Mouse (Mus musculus): ENCODE data around the gene Gm20431. TPM values are rescaled to one million over a fixed set of nuclear protein-coding genes. Genes with fewer than 3 reads are reported as not detected.

The Gm20431 gene
- polyA plus RNA-seq (2015; fragmentation: Nextera tagmentation; extraction: Ambion mirVana) = 4.0 and 6.2 TPM in 2 replicates

DNA sequence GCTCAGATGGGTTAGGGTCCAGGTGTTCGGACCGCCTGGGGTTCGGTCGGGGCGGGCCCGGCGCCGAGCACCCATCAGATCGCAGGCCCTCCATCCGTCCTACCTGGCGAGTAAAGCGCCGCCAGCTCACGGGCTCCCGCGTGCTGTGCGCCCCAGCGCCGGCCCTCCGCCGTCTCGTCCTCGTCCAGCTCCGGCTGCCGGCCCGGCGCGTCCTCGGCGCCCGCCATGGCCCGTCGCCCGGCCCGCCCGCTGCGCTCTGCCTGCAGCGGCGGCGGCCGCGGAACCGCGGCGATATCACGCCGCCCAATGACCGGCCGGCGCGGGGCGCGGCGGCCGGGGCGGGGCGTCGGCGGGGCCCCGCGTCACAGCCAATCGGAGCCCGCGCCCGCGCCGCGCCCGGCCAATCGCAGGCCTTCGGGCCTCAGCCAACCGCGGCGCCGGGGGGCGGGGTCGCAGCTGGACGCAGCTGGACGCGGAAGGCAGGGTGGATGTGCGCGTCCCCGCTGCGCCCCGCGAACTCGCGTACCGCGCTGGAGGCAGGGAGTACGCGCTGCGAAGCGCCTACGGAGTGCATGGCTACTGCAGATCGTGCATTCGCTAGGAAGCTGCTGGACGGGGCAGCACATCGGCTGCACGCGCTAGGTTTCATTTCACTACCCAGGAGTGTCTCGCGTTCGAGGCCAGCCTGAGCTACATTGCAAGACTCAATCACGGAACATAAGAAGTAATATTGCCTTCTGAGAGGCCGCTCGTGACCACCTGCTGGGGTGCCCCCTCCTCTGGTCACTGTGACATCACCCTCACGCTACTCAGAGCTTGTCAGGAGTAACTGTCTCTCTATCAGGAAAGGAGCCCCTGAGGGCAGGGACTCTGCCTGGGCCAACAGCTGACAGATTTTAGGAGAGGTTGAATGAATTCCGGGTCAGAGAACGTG is at the start of gene Gm20431:
Gene Gm20431 (minus strand): TSS at position 227 of the 934 bp plus-strand sequence.

GRCm38 (mm10) chr2:167689501-167690218 is 28.4 kb upstream of the Gm20431 start, which contains the start of gene Tmem189:
TSS of gene Tmem189 (minus strand) at chr2:167689822.

GRCm38 (mm10) chr2:167688498-167689451 is 27.5 kb upstream of the Gm20431 start, which contains the start of gene Cebpb:
TSS of gene Cebpb (plus strand) at chr2:167688915.

DNA sequence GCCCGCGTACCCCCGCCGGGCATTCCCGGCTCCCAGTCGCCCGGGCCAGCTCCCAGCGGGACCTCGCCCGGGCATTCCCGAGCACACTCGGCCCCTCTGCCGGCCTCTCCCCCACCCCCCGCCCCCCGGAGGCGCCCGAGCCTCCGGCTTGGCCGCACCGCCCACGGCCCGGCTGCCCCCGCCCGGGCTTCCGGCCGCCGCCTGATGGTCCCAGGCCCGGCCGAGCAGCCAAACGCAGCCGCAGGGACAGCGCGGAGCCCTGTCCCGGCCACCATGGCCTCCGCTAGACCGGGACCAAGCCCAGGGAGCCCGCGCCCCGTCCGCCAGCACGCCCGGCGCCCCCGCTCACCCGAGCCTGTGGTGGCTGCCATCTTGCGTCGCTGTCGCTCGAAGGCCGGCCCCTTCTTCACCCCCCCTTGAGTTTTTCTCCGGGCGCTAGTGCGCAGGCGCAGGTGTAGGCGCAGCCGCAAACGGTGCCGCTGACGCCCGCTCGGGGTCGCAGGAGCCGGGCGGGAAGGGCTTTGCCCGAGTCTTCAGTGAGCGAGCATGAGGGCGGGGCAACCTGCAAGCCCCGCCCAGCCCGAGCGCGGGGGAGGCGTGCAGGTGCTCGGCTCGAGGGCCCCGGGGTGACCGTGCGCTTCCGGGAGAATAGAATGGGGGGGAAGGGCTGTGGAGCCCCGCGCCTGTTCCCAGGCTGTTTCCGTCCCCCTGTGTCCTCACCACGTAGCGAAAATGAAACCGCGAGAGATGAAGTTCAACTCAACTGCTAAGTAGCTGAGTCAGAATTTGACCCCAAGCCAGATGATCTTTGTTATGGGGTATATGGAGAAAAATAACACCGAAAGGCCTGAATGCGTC is 29.5 kb downstream of the Gm20431 start, which contains the start of gene Ube2v1:
Gene Ube2v1 (minus strand): TSS at position 505 of the 858 bp plus-strand sequence.

Small RNAs within 50 kb of the gene (microRNA-seq; reads per million reads assigned to microRNA genes)
- not detected for gene Gm22355

Other genes starting within 250 kb of the Gm20431 start
- 10.6 and 11.5 TPM in 2 replicates for gene Slc9a8, start 239.8 kb downstream of the Gm20431 start, polyA plus RNA-seq (2015; fragmentation: Nextera tagmentation; extraction: Ambion mirVana)
- gene Rnf114, start 168.9 kb downstream of the Gm20431 start, polyA plus RNA-seq (2015; fragmentation: Nextera tagmentation; extraction: Ambion mirVana) = 54.8 and 61.5 TPM in 2 replicates
- gene Spata2, start 168.6 kb downstream of the Gm20431 start, polyA plus RNA-seq (2015; fragmentation: Nextera tagmentation; extraction: Ambion mirVana) = 7.4 and 7.6 TPM in 2 replicates
- 33.0 and 34.0 TPM in 2 replicates for gene Snai1, start 123.3 kb downstream of the Gm20431 start, polyA plus RNA-seq (2015; fragmentation: Nextera tagmentation; extraction: Ambion mirVana)
- gene Ube2v1, start 29.4 kb downstream of the Gm20431 start, polyA plus RNA-seq (2015; fragmentation: Nextera tagmentation; extraction: Ambion mirVana) = 206 and 234 TPM in 2 replicates
- gene Cebpb, start 27.4 kb upstream of the Gm20431 start, polyA plus RNA-seq (2015; fragmentation: Nextera tagmentation; extraction: Ambion mirVana) = 25.6 and 46.3 TPM in 2 replicates
- 26.1 and 31.0 TPM in 2 replicates for gene Tmem189, start 28.3 kb upstream of the Gm20431 start, polyA plus RNA-seq (2015; fragmentation: Nextera tagmentation; extraction: Ambion mirVana)

Data from urinary bladder, postnatal 0 days (tissue).